Mouse (Mus musculus) liver, embryonic 14.5 days (tissue): ENCODE results near the gene Prss46.

Experiments used
- CTCF ChIP-seq: IDR thresholded peaks from 2 replicates; pipeline ENCODE4 v1.5.1; 2016; ENCODE audit warnings: antibody characterized with exemption, low read depth, control low read depth
- EP300 ChIP-seq: IDR thresholded peaks from 2 replicates; pipeline ENCODE4 v1.6.1; 2016; ENCODE audit warnings: antibody characterized with exemption, low read depth

DNA sequence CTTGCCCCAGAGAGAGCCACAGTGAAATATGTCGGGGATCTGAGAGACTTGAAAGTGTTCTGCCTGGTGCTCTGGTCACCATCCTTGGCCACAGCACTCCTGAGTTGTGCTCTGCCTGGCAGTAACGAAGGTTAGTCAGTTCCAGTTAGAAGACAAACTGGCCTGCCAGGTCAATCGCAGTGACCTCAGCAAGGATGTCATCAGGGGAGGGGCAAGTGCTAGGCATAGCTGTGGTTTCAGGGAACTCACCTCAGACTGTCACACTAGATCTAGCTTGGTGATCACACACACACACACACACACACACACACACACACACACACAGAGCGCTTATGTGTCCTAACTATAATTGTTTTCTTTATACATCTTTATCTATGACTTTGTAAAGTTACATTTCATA, 41.0 kb upstream of the Prss46 start:
- no peak for TF ChIP-seq CTCF
- no peak for TF ChIP-seq EP300
